Mouse (Mus musculus): ENCODE measurements around the gene Srd5a1. TPM values are rescaled to one million over a fixed set of nuclear protein-coding genes. Genes with fewer than 3 reads are reported as not detected.
"Not testable (repeated sequence)": the region's sequence is repeated elsewhere in the genome, so short reads cannot be mapped to it uniquely, and the experiment has no call there.

Srd5a1 gene
- polyA plus RNA-seq, 1 experiment from 2014 or later: 3.0 TPM

DNA sequence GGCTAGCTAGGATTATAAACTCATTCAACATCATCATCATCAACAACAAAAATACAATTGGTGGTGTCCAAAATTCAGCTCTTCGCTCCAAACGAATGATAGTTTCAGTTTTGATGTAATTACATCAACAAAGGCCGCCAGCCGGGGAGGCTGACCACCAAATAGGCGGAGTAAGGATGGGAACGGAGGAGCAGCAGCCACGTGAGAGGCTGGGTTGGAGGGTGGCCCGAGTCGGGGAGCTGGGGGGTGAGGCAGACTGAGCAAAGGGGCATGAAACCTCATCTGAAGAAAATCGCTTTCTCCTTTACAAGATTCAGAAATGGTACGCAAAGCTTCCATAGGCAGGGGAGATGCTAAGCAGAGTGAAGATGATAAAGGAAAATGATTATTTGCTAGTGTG lies 34.6 kb downstream of the Srd5a1 start:
- Histone ChIP-seq H3K27me3 (no peaks in the 10 kb centered on the region), H3K4me2 (no peak overlapping the region), H3K36me3 (replicated peaks) (no peaks in the 10 kb centered on the region), H3K27ac (replicated peaks) (no peak overlapping the region), H3K9ac (no peak overlapping the region), H3K4me3 (replicated peaks) (no peak overlapping the region), H3K4me1 (replicated peaks) (no peaks in the 10 kb centered on the region), H3K9me3 (replicated peaks) (no peaks in the 10 kb centered on the region)
- WGBS (ENCODE audit: insufficient replicate concordance): 65% methylated on average over 11 of the region's 11 CpGs
- ATAC-seq (ENCODE audit: insufficient read depth): no peak

- Histone ChIP-seq H3K36me3 (replicated peaks) (no peaks in the 10 kb centered on the region), H3K4me2 (no peak overlapping the region), H3K4me3 (replicated peaks) (no peak overlapping the region), H3K4me1 (replicated peaks) (no peaks in the 10 kb centered on the region), H3K27ac (replicated peaks) (no peak overlapping the region), H3K27me3 (no peaks in the 10 kb centered on the region), H3K9me3 (replicated peaks) (no peaks in the 10 kb centered on the region), H3K9ac (no peak overlapping the region)
- ATAC-seq (ENCODE audit: insufficient read depth): no peak
- WGBS (ENCODE audit: insufficient replicate concordance): 70% methylated on average over 3 of the region's 3 CpGs
Observed at GRCm38 (mm10) chr13:69572594-69572993, 38.6 kb downstream of the Srd5a1 start.

DNA sequence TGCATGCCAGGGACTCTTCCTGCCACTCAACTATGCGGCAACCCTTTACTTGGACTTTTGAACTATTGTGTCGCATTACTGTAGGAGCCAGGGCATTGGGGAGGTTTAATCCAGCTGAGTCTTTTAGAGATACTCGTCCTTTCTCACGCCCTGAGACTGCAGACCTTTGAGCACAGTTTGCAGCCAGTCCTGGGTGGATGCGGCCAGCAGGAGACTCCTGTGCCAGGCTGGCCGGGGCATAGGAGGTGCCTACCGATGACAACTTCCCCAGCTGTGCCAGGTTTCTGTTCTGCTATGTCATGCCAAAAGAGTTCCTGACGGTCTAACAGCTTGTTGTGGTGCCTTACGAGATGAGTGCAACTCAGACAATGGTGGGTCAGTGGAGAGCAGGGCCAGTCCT lies 42.0 kb downstream of the Srd5a1 start:
- Histone ChIP-seq H3K4me3 (replicated peaks) (no peak overlapping the region), H3K27me3 (no peaks in the 10 kb centered on the region), H3K9ac (no peak overlapping the region), H3K4me2 (no peak overlapping the region), H3K9me3 (replicated peaks) (no peaks in the 10 kb centered on the region), H3K27ac (replicated peaks) (no peak overlapping the region), H3K36me3 (replicated peaks) (no peaks in the 10 kb centered on the region), H3K4me1 (replicated peaks) (no peaks in the 10 kb centered on the region)
- WGBS (ENCODE audit: insufficient replicate concordance): 67% methylated on average over 9 of the region's 9 CpGs
- no peak for ATAC-seq (ENCODE audit: insufficient read depth)

GRCm38 (mm10) chr13:69565401-69565800 lies 45.8 kb downstream of the Srd5a1 start:
- not testable (repeated sequence) for ATAC-seq (ENCODE audit: insufficient read depth); H3K36me3 ChIP-seq (replicated peaks); H3K4me1 ChIP-seq (replicated peaks); H3K27me3 ChIP-seq; H3K9me3 ChIP-seq (replicated peaks); H3K27ac ChIP-seq (replicated peaks); H3K9ac ChIP-seq; H3K4me3 ChIP-seq (replicated peaks); H3K4me2 ChIP-seq
- WGBS (ENCODE audit: insufficient replicate concordance): 68% methylated on average over 4 of the region's 4 CpGs

- no peaks in the 10 kb centered on the region for H3K4me1 ChIP-seq (replicated peaks)
Observed at GRCm38 (mm10) chr13:69564573-69564972, 46.7 kb downstream of the Srd5a1 start.

GRCm38 (mm10) chr13:69563905-69564304 lies 47.3 kb downstream of the Srd5a1 start:
- Histone ChIP-seq H3K9ac (no peak overlapping the region), H3K27me3 (no peaks in the 10 kb centered on the region), H3K9me3 (replicated peaks) (no peaks in the 10 kb centered on the region), H3K36me3 (replicated peaks) (no peaks in the 10 kb centered on the region), H3K4me1 (replicated peaks) (no peaks in the 10 kb centered on the region), H3K4me3 (replicated peaks) (no peak overlapping the region), H3K27ac (replicated peaks) (no peak overlapping the region), H3K4me2 (no peak overlapping the region)
- WGBS (ENCODE audit: insufficient replicate concordance): 64% methylated on average over 3 of the region's 3 CpGs
- no peak for ATAC-seq (ENCODE audit: insufficient read depth)

More at GRCm38 (mm10) chr13:69564573-69564972, 46.7 kb downstream of the Srd5a1 start:
- no peaks in the 10 kb centered on the region for H3K36me3 ChIP-seq (replicated peaks)
- H3K4me2 ChIP-seq: no peak overlapping the region
- no peaks in the 10 kb centered on the region for H3K27me3 ChIP-seq
- no peaks in the 10 kb centered on the region for H3K9me3 ChIP-seq (replicated peaks)
- no peak overlapping the region for H3K27ac ChIP-seq (replicated peaks)
- no peak for ATAC-seq (ENCODE audit: insufficient read depth)
- no peak overlapping the region for H3K4me3 ChIP-seq (replicated peaks)
- H3K9ac ChIP-seq: no peak overlapping the region

DNA sequence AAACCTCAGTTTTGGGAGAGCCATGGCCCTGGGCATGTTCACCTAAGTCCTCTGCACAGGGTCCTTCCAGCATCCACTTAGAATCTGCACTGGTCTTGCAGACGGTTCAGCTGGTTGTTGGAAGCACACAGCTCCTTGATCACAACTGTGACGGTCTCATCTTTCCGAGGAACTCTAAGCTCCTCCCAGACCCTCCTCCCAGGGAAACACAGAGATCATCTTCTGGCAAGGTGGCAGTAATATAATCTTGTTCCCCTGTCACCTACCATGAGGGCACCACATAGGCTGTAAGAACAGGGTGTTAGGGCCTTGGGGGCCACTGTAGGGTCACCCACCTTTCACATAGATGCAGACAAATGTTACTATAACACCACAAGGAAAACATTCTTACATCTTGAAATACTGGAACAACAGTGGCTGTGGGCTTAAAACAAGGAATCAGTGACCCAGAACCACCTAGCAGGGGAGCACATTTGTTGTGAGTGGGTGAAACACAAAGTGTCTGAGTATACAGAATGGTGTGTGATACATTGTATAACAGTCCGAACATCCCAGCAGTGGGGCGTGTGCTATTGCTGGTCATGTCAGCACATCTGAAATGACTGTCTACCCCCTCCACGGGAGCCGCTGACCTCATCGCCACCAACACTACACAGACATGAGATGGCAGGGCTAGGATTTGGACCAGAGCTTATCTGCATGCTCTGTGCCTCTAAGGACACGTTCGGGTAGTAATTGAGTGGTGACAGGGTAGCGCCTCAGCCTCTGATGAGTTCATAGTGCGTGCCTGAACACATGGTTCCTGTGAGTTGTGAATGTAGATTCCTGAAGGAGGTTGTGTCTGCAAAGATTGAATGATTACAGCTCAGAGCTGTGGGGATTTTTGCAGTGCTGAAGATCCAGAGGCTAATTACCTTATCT lies 48.3 kb downstream of the Srd5a1 start:
- H3K4me1 ChIP-seq (replicated peaks): no peaks in the 10 kb centered on the region
- ATAC-seq (ENCODE audit: insufficient read depth): no peak
- H3K27ac ChIP-seq (replicated peaks): no peak overlapping the region
- WGBS (ENCODE audit: insufficient replicate concordance): 59% methylated on average over 12 of the region's 12 CpGs
- H3K9me3 ChIP-seq (replicated peaks): no peaks in the 10 kb centered on the region
- H3K4me3 ChIP-seq (replicated peaks): no peak overlapping the region
- H3K4me2 ChIP-seq: no peak overlapping the region
- H3K27me3 ChIP-seq: no peaks in the 10 kb centered on the region
- H3K36me3 ChIP-seq (replicated peaks): no peaks in the 10 kb centered on the region
- H3K9ac ChIP-seq: no peak overlapping the region

DNA sequence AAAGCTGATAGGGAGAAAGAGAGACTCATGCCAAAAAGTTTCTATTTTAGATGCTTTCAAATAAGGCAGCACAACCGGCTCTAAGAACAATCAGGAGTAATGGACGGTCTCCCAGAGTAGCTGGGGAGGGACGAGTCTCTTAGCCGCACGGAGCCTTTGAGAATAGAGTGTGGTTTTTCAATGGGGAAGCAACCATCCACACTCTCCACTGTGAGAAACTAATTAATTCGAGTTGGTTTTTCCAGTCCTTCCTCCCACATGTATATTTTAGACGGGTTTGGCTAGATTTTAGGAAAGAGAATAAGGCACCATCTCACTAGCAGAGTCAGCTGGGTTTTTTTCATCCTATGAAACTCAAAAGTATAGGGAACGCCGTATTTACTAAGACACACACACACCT lies 49.2 kb downstream of the Srd5a1 start:
- H3K27ac ChIP-seq (replicated peaks): no peak overlapping the region
- H3K4me2 ChIP-seq: no peak overlapping the region
- no peak for ATAC-seq (ENCODE audit: insufficient read depth)
- WGBS (ENCODE audit: insufficient replicate concordance): 65% methylated on average over 9 of the region's 9 CpGs
- no peaks in the 10 kb centered on the region for H3K36me3 ChIP-seq (replicated peaks)
- H3K4me3 ChIP-seq (replicated peaks): no peak overlapping the region
- no peaks in the 10 kb centered on the region for H3K27me3 ChIP-seq
- no peaks in the 10 kb centered on the region for H3K9me3 ChIP-seq (replicated peaks)
- no peak overlapping the region for H3K9ac ChIP-seq
- no peaks in the 10 kb centered on the region for H3K4me1 ChIP-seq (replicated peaks)

DNA sequence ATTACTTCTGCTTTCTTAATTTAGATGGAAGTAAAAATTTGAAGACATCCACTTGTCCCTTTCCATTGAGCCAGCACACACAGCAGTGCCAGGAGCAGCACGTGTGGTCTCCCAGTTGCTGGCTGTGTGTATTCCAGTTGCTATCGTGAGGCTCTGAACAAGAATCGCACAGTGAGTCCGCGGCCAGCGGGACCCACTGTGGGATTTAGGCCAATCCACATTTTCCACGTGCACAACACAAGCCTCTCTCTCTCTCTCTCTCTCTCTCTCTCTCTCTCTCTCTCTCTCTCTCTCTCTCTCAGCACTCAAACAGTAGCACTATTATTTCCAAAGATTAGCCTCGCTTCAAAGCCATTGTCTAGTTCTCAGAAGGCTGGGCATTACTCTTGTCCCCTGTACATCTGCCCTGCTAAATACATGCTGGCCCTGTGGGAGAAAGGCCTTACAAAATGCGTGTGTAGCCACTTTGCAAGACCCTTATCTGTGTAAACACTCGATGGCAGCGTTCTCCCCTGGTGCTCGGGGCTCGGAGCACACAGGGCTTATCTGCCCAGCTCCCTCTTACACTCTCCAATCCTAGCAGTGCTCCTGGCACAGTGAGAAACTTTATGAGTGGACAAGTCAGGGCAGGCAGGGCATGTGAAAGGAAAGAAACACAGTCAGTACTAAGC lies 51.8 kb downstream of the Srd5a1 start:
- no peak overlapping the region for H3K4me3 ChIP-seq (replicated peaks)
- H3K4me2 ChIP-seq: no peak overlapping the region
- H3K9ac ChIP-seq: no peak overlapping the region
- no peaks in the 10 kb centered on the region for H3K4me1 ChIP-seq (replicated peaks)
- no peak for ATAC-seq (ENCODE audit: insufficient read depth)
- no peaks in the 10 kb centered on the region for H3K36me3 ChIP-seq (replicated peaks)
- WGBS (ENCODE audit: insufficient replicate concordance): 44% methylated on average over 13 of the region's 13 CpGs
- H3K9me3 ChIP-seq (replicated peaks): no peaks in the 10 kb centered on the region
- H3K27me3 ChIP-seq: no peaks in the 10 kb centered on the region
- no peak overlapping the region for H3K27ac ChIP-seq (replicated peaks)

DNA sequence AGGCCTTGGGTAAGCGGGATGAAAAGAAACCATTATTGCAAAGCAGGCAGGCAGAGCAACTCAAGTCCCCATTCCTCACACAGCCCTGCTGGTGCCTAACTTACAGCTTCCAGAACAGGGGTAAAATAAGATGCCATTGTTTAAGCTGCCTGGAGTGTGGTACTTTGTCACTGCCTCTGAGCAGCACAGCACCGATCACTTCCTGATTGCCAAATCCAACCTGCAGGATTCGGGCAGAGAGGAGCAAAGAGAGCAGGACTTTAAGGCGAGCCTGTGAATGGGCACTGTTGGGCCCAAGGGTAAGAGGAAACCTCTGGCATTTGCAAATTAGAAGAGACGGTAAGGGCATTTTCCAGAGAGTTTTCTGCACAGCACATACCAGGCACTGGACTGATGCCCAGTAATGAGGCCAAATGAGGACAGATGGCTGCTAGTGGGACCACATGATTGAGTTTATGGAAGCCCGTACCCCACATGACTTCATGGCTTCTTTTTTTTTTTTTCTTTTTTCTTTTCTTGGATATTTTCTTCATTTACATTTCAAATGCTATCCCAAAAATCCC lies 53.1 kb downstream of the Srd5a1 start:
- no peaks in the 10 kb centered on the region for H3K27me3 ChIP-seq
- H3K4me3 ChIP-seq (replicated peaks): no peak overlapping the region
- H3K4me2 ChIP-seq: no peak overlapping the region
- H3K4me1 ChIP-seq (replicated peaks): no peaks in the 10 kb centered on the region
- no peak overlapping the region for H3K27ac ChIP-seq (replicated peaks)
- WGBS (ENCODE audit: insufficient replicate concordance): 54% methylated on average over 6 of the region's 6 CpGs
- no peaks in the 10 kb centered on the region for H3K9me3 ChIP-seq (replicated peaks)
- no peak overlapping the region for H3K9ac ChIP-seq
- H3K36me3 ChIP-seq (replicated peaks): no peaks in the 10 kb centered on the region
- ATAC-seq (ENCODE audit: insufficient read depth): no peak

GRCm38 (mm10) chr13:69556728-69557127 lies 54.5 kb downstream of the Srd5a1 start:
- no peak for ATAC-seq (ENCODE audit: insufficient read depth)
- Histone ChIP-seq H3K4me1 (replicated peaks) (no peaks in the 10 kb centered on the region), H3K36me3 (replicated peaks) (no peaks in the 10 kb centered on the region), H3K27me3 (no peaks in the 10 kb centered on the region), H3K9ac (no peak overlapping the region), H3K4me2 (no peak overlapping the region), H3K27ac (replicated peaks) (no peak overlapping the region), H3K4me3 (replicated peaks) (no peak overlapping the region), H3K9me3 (replicated peaks) (no peaks in the 10 kb centered on the region)

All from liver, embryonic 15.5 days (tissue).